Mouse (Mus musculus) liver, embryonic 12.5 days (tissue): ENCODE data around the gene Sun3. TPM values are rescaled to one million over a fixed set of nuclear protein-coding genes. Genes with fewer than 3 reads are reported as not detected.

Experiments
- ATAC-seq: fragments of 200-750 bp; cut with Nextera tagmentation; 2 replicates; pipeline ENCODE4 v1.8.0; 2017; ENCODE audit warnings: moderate number of reproducible peaks, mild to moderate bottlenecking, moderate library complexity
- H3K27ac ChIP-seq: fragments of 300-500 bp; sonication (generic); 2 replicates; pipeline ENCODE4 v1.5.1; 2016; ENCODE audit warnings: mild to moderate bottlenecking
- H3K27me3 ChIP-seq: fragments of 300-500 bp; sonication (generic); replicated peaks from 2 replicates; pipeline ENCODE4 v1.6.1; 2016; ENCODE audit warnings: mild to moderate bottlenecking, moderate library complexity
- H3K36me3 ChIP-seq: fragments of 300-500 bp; sonication (generic); 2 replicates; pipeline ENCODE4 v1.6.1; 2016; ENCODE audit warnings: mild to moderate bottlenecking, moderate library complexity
- H3K4me1 ChIP-seq: fragments of 300-500 bp; sonication (generic); 2 replicates; pipeline ENCODE4 v1.6.1; 2016
- H3K4me2 ChIP-seq: fragments of 300-500 bp; sonication (generic); 2 replicates; pipeline ENCODE4 v1.6.1; 2016; ENCODE audit warnings: mild to moderate bottlenecking, moderate library complexity
- H3K4me3 ChIP-seq: fragments of 300-500 bp; sonication (generic); 2 replicates; pipeline ENCODE4 v1.5.1; 2016; ENCODE audit warnings: mild to moderate bottlenecking, moderate library complexity
- H3K9ac ChIP-seq: fragments of 300-500 bp; sonication (generic); 2 replicates; pipeline ENCODE4 v1.6.1; 2016; ENCODE audit warnings: mild to moderate bottlenecking, moderate library complexity
- H3K9me3 ChIP-seq: fragments of 300-500 bp; sonication (generic); replicated peaks from 2 replicates; pipeline ENCODE4 v1.6.1; 2016; ENCODE audit warnings: mild to moderate bottlenecking, moderate library complexity
- WGBS: fragments of 180-500 bp; shearing (Covaris S2); methylation state at CpG from one replicate; pipeline ENCODE4 v1.1.7; 2016; ENCODE audit not compliant: insufficient replicate concordance; 5-methylcytosine and 5-hydroxymethylcytosine counted together
- polyA plus RNA-seq: library from polyadenylated mRNA; unstranded; fragments of >200 nt; fragmentation: Nextera tagmentation; extraction: Ambion mirVana; gene quantifications from 2 replicates; pipeline ENCODE4 v1.2.1, GENCODE M21; 2016

Sun3 gene
- polyA plus RNA-seq, 1 experiment from 2014 or later: not detected

DNA sequence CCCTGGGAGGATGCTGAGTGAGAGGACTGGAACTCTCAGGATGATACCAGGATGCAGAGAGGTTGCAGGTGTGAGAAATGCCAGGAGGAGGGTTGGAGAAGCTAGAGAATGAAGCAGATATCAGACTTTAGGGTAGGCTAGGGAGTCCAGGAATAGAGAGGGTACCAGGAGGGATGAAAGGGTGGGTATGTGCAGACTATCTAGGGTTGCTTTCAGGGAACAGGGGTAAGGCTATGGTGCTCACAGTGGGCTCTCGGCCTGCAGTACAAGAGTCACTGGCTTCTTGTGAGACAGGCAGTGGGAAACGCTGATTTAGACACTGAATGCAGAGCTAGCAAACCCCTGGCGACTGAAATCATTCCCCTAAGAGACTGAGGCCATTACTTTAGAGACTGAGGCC, 75.6 kb downstream of the Sun3 start, which contains the start of gene Pkd1l1:
Pkd1l1 (minus strand) TSS at position 101 of the 400 bp plus-strand sequence.
- no peaks in the 10 kb centered on the region for H3K36me3 ChIP-seq
- peak within 1 kb of the TSS; percentile 21 for H3K4me2 ChIP-seq
- no peak for ATAC-seq
- H3K27me3 ChIP-seq: 0 out of 2 replicates have a peak, but pooled peaks cover 7% of the 10 kb centered on the region
- peak within 1 kb of the TSS; percentile 57; the same call in 1 of the 2 replicates for H3K27ac ChIP-seq
- 70% methylated on average over 3 of the region's 3 CpGs for WGBS
- H3K9ac ChIP-seq: no peak within 1 kb of the TSS
- H3K4me3 ChIP-seq: no peak within 1 kb of the TSS
- H3K4me1 ChIP-seq: peaks cover 35% of the 10 kb centered on the region
- no peaks in the 10 kb centered on the region for H3K9me3 ChIP-seq

DNA sequence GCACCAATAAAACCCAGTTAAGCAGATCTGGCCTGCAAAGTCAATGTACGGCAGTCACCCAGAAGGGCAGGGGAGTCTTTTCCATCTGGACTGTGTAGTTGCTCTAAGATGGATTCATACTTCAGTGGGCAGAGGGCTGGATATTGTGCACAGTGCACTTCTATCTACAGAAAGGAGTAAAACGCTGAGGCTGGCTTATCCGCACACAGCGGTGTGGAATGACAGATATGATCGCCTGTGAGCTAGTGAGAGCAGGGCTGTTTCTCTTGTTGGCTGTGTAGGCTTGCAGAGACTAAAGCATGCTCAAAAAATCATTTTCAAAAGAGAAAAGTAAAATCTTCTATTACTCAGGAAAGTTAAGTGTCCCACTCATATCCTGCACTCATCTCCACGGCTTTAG, 76.7 kb downstream of the Sun3 start:
- Histone ChIP-seq H3K27me3 (0 out of 2 replicates have a peak, but pooled peaks cover 7% of the 10 kb centered on the region), H3K4me3 (no peak overlapping the region), H3K36me3 (no peaks in the 10 kb centered on the region), H3K4me1 (peaks cover 45% of the 10 kb centered on the region), H3K9ac (no peak overlapping the region), H3K27ac (peak overlapping the region; percentile 57; the same call in 1 of the 2 replicates), H3K4me2 (peak overlapping the region; percentile 21), H3K9me3 (no peaks in the 10 kb centered on the region)
- ATAC-seq: peak; percentile 79
- 49% methylated on average over 6 of the region's 6 CpGs for WGBS

DNA sequence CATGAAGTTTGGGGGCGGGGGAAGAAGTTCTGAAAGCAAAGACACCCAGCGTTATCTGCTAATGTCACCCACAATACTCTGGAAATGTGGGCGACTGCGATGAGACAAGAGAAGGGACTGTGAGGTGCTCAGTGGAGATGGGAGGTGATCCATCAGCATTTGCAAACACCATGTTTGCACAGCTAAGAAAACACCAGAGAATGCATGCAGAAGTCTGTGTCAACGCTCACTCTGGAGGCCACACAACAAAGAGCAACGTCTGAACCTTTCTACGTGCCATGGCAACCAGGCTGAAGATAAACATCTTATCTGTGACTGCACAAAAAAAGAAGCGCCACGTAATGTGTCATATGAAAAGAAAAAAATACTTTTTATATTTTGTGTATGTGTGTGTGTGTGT, 78.3 kb downstream of the Sun3 start:
- H3K4me3 ChIP-seq: peak overlapping the region; percentile 28
- ATAC-seq: peak; percentile 83
- H3K4me2 ChIP-seq: peak overlapping the region; percentile 49
- WGBS: 39% methylated on average over 9 of the region's 9 CpGs
- no peaks in the 10 kb centered on the region for H3K36me3 ChIP-seq
- H3K4me1 ChIP-seq: peaks cover 45% of the 10 kb centered on the region
- H3K9me3 ChIP-seq: no peaks in the 10 kb centered on the region
- peak overlapping the region; percentile 64 for H3K27ac ChIP-seq
- no peak overlapping the region for H3K9ac ChIP-seq
- H3K27me3 ChIP-seq: 0 out of 2 replicates have a peak, but pooled peaks cover 7% of the 10 kb centered on the region

DNA sequence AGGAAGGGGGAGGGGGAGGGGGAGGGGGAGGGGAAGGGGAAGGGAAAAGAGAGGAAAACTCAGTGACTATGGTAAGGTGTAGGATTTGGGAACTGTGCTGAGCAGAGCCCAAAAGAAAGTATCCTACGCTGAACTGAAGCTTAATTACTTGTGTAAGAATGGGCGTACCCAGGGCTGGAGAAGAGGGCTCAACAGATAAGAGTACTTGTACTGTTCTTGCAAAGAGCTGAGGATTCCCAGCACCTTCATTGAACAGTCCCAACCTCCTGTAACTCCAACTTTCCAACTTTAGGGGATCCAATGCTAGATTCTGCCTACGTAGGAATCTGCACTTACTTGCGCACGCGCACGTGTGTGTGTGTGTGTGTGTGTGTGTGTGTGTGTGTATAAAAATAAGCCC, 80.7 kb downstream of the Sun3 start:
- Histone ChIP-seq H3K4me2 (peak overlapping the region; percentile 25; the same call in 1 of the 2 replicates), H3K36me3 (no peaks in the 10 kb centered on the region), H3K27me3 (no peaks in the 10 kb centered on the region), H3K9me3 (no peaks in the 10 kb centered on the region), H3K9ac (no peak overlapping the region), H3K4me3 (no peak overlapping the region), H3K4me1 (peaks cover 45% of the 10 kb centered on the region), H3K27ac (no peak overlapping the region)
- ATAC-seq: peak; percentile 59
- 76% methylated on average over 7 of the region's 7 CpGs for whole genome bisulfite sequencing

Other genes starting within 250 kb of the Sun3 start
- 0.06 and 0.22 TPM in 2 replicates for gene Pkd1l1, start 75.7 kb downstream of the Sun3 start, polyA plus RNA-seq
- 12.8 and 14.4 TPM in 2 replicates for gene Hus1, start 37.8 kb downstream of the Sun3 start, polyA plus RNA-seq
- 0.17 and 0.23 TPM in 2 replicates for gene Gm11992, start 397 bp downstream of the Sun3 start, polyA plus RNA-seq
- gene Upp1, start 69.1 kb upstream of the Sun3 start, polyA plus RNA-seq: 2.2 and 3.0 TPM in 2 replicates
- gene Abca13, start 143.0 kb upstream of the Sun3 start, polyA plus RNA-seq: 0.01 and 0.04 TPM in 2 replicates